Mouse (Mus musculus) forebrain, embryonic 13.5 days (tissue): ENCODE results near the gene Btbd1. TPM values are rescaled to one million over a fixed set of nuclear protein-coding genes. Genes with fewer than 3 reads are reported as not detected.
A peak's percentile ranks its signal among the peaks of the same experiment; 100 is the strongest.

Experiments
- ATAC-seq: fragments of 200-750 bp; cut with Nextera tagmentation; 2 replicates; pipeline ENCODE4 v1.8.0; 2017
- H3K27ac ChIP-seq: fragments of 300-500 bp; sonication (generic); 2 replicates; pipeline ENCODE4 v1.5.1; 2015; ENCODE audit warnings: inconsistent platforms, mild to moderate bottlenecking, moderate library complexity
- H3K27me3 ChIP-seq: fragments of 300-500 bp; sonication (generic); 2 replicates; pipeline ENCODE4 v1.6.1; 2015; ENCODE audit warnings: mild to moderate bottlenecking, inconsistent platforms
- H3K36me3 ChIP-seq: fragments of 300-500 bp; sonication (generic); 2 replicates; pipeline ENCODE4 v1.6.1; 2015; ENCODE audit warnings: mild to moderate bottlenecking, inconsistent platforms; ENCODE audit not compliant: poor library complexity, severe bottlenecking
- H3K4me1 ChIP-seq: fragments of 300-500 bp; sonication (generic); 2 replicates; pipeline ENCODE4 v1.6.1; 2015; ENCODE audit warnings: inconsistent platforms
- H3K4me2 ChIP-seq: fragments of 300-500 bp; sonication (generic); 2 replicates; pipeline ENCODE4 v1.6.1; 2015; ENCODE audit warnings: inconsistent platforms, mild to moderate bottlenecking, moderate library complexity
- H3K4me3 ChIP-seq: fragments of 300-500 bp; sonication (generic); 2 replicates; pipeline ENCODE4 v1.5.1; 2015; ENCODE audit warnings: mild to moderate bottlenecking, inconsistent platforms
- H3K9ac ChIP-seq: fragments of 300-500 bp; sonication (generic); 2 replicates; pipeline ENCODE4 v1.6.1; 2015; ENCODE audit warnings: mild to moderate bottlenecking, inconsistent platforms
- H3K9me3 ChIP-seq: fragments of 300-500 bp; sonication (generic); replicated peaks from 2 replicates; pipeline ENCODE4 v1.6.1; 2016; ENCODE audit warnings: inconsistent platforms
- WGBS: fragments of 180-500 bp; shearing (Covaris S2); methylation state at CpG from one replicate; pipeline ENCODE4 v1.1.7; 2015; 5-methylcytosine and 5-hydroxymethylcytosine counted together
- polyA plus RNA-seq: library from polyadenylated mRNA; unstranded; fragments of >200 nt; fragmentation: Nextera tagmentation; extraction: Ambion mirVana; gene quantifications from 2 replicates; pipeline ENCODE4 v1.2.1, GENCODE M21; 2015

Gene Btbd1
- polyA plus RNA-seq = 86.0 and 86.9 TPM in 2 replicates

DNA sequence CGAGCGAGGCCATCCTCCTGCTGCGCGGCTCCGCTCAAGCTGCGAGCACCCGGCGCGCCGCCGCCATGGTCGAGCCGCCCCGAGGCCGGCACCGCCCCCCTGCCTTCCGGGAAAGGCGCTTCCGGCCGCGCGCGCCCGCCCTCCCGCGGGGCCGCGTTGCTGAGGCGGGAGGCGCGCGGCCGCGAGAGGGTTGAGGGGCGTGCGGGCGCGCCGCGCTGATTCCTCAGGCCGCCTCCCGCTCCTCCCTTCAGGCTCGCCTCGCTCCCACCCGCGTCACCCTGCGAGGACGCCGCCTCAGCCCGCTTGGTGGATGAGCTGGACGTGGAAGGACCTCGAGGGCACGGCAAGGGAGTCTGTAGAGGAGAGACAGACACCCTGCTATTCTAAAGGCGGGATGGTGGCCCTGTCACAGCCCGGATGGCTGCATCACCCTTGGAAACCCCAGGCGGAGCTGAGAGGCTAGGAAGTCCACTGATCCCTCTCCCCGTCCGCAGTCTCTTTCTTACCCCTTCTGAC, at the start of gene Btbd1:
Gene Btbd1 (minus strand): TSS at position 53 of the 516 bp plus-strand sequence.
- Histone ChIP-seq H3K4me1 (peaks cover 40% of the 10 kb centered on the region), H3K9me3 (no peaks in the 10 kb centered on the region), H3K4me2 (peak within 1 kb of the TSS; percentile 68), H3K27me3 (no peaks in the 10 kb centered on the region), H3K9ac (peak within 1 kb of the TSS; percentile 91), H3K27ac (peak within 1 kb of the TSS; percentile 96), H3K4me3 (peak within 1 kb of the TSS; percentile 74), H3K36me3 (no peaks in the 10 kb centered on the region)
- peak; percentile 93 for ATAC-seq
- WGBS = under 1% methylated on average over 45 of the region's 58 CpGs

DNA sequence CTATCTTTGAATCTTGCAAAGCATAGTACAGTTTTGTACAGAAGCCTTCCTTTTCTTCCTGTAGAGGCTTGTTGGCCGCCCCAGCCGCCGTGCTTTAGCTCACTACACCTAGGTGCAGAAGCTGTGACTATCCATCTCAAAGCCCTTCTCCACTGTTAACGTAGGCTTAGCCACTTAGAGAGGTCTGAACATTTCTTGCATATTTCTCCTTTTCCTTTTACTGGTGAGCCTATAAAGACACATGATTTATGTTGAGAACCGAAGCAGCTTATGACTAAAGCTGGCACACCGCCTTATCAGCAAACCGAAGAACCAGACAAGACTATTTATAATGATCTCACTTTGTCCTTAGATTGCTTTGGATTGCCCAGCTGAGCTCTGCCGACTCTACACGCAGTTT, 46.1 kb upstream of the Btbd1 start:
- Histone ChIP-seq H3K9ac (no peak overlapping the region), H3K27me3 (no peaks in the 10 kb centered on the region), H3K27ac (no peak overlapping the region), H3K36me3 (0 out of 2 replicates have a peak, but pooled peaks cover 5% of the 10 kb centered on the region), H3K4me3 (no peak overlapping the region), H3K9me3 (no peaks in the 10 kb centered on the region), H3K4me2 (no peak overlapping the region), H3K4me1 (0 out of 2 replicates have a peak, but pooled peaks cover 5% of the 10 kb centered on the region)
- 93% methylated on average over 9 of the region's 9 CpGs for WGBS
- no peak for ATAC-seq

- Histone ChIP-seq H3K9me3 (no peaks in the 10 kb centered on the region), H3K4me1 (0 out of 2 replicates have a peak, but pooled peaks cover 5% of the 10 kb centered on the region), H3K36me3 (0 out of 2 replicates have a peak, but pooled peaks cover 5% of the 10 kb centered on the region), H3K4me2 (no peak overlapping the region), H3K4me3 (no peak overlapping the region), H3K9ac (no peak overlapping the region), H3K27me3 (no peaks in the 10 kb centered on the region), H3K27ac (no peak overlapping the region)
- WGBS = 70% methylated on average over 6 of the region's 6 CpGs
- no peak for ATAC-seq
Measured at GRCm38 (mm10) chr7:81874636-81875035, 45.4 kb upstream of the Btbd1 start.

GRCm38 (mm10) chr7:81873807-81874206, 44.6 kb upstream of the Btbd1 start:
- 0 out of 2 replicates have a peak, but pooled peaks cover 10% of the 10 kb centered on the region for H3K4me1 ChIP-seq
- no peak for ATAC-seq
- WGBS = 79% methylated on average over 1 of the region's 1 CpGs
- H3K4me2 ChIP-seq = no peak overlapping the region
- H3K9ac ChIP-seq = no peak overlapping the region
- H3K27ac ChIP-seq = no peak overlapping the region
- H3K36me3 ChIP-seq = 0 out of 2 replicates have a peak, but pooled peaks cover 5% of the 10 kb centered on the region
- H3K27me3 ChIP-seq = no peaks in the 10 kb centered on the region
- H3K4me3 ChIP-seq = no peak overlapping the region
- H3K9me3 ChIP-seq = no peaks in the 10 kb centered on the region

GRCm38 (mm10) chr7:81872493-81873013, 43.3 kb upstream of the Btbd1 start:
- no peak overlapping the region for H3K27ac ChIP-seq
- H3K9me3 ChIP-seq = no peaks in the 10 kb centered on the region
- no peak for ATAC-seq
- no peak overlapping the region for H3K9ac ChIP-seq
- H3K27me3 ChIP-seq = no peaks in the 10 kb centered on the region
- H3K4me3 ChIP-seq = no peak overlapping the region
- 89% methylated on average over 13 of the region's 13 CpGs for WGBS
- H3K4me1 ChIP-seq = peaks cover 19% of the 10 kb centered on the region
- H3K4me2 ChIP-seq = no peak overlapping the region
- no peaks in the 10 kb centered on the region for H3K36me3 ChIP-seq

DNA sequence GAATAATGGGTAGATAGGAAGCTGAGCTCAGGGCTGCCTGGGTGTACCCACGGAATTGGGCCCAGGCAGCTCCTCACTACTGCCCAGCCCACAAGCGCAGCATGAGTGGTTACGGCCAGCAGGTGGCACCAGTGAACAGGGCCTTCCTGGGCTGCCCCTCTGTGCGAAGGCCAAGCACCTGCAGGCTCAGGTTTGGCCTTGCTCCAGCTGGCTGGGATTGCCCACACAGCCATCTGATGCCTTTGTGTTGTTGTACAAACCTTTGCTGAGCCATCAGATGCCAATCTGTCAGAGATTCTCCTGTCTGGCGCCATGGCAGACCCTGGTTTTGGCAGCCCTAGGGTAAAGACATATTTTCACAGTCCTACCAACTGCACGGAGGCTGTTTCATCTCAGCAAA, 38.9 kb upstream of the Btbd1 start:
- 16% methylated on average over 6 of the region's 6 CpGs for WGBS
- ATAC-seq = peak; percentile 89
- peak overlapping the region; percentile 35; the same call in 1 of the 2 replicates for H3K27ac ChIP-seq
- H3K27me3 ChIP-seq = no peaks in the 10 kb centered on the region
- H3K4me1 ChIP-seq = peaks cover 14% of the 10 kb centered on the region
- no peaks in the 10 kb centered on the region for H3K9me3 ChIP-seq
- H3K4me3 ChIP-seq = no peak overlapping the region
- H3K4me2 ChIP-seq = no peak overlapping the region
- H3K36me3 ChIP-seq = no peaks in the 10 kb centered on the region; the same call in 1 of the 2 replicates
- H3K9ac ChIP-seq = no peak overlapping the region

DNA sequence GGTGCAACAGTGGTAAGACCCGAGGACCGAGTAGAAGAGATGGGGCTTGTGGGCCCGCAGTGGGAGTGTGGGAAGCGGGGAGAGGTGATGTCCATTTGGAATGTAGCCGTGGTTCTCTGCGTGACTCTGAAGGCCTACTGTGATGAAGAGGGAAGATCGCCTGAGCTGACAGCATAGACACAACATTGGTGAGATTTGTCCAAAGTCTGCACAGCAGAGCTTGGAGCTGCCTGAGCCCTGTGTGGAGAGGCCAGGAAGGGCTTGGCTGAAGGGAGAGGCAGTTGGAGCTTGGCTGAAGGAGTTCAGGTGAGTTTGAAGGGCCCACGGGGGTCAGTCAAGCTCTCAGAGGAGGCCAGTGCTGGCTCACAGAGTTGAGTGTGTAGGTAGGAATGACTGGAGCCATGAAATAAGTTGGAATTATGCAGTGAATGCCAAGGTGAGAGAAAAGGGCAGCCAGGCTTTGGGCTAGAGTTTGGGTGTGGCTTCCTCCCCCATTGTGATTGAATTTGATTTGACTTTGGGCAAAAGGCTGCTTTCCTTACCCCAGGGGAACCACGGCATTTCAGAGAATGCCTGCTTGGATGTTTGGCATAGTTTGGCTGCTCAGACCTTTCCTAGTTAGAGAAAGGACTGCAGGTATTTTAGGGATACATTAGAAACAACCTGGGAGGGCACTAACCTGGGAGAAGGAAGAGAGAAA, 38.1 kb upstream of the Btbd1 start:
- no peak for ATAC-seq
- Histone ChIP-seq H3K27ac (no peak overlapping the region), H3K4me1 (peaks cover 14% of the 10 kb centered on the region), H3K27me3 (no peaks in the 10 kb centered on the region), H3K4me3 (no peak overlapping the region), H3K36me3 (no peaks in the 10 kb centered on the region; the same call in 1 of the 2 replicates), H3K9me3 (no peaks in the 10 kb centered on the region), H3K9ac (no peak overlapping the region), H3K4me2 (no peak overlapping the region)
- WGBS = 92% methylated on average over 9 of the region's 9 CpGs

- Histone ChIP-seq H3K36me3 (no peaks in the 10 kb centered on the region; the same call in 1 of the 2 replicates), H3K9me3 (no peaks in the 10 kb centered on the region), H3K4me3 (no peak overlapping the region), H3K9ac (no peak overlapping the region), H3K27ac (no peak overlapping the region), H3K4me1 (peaks cover 14% of the 10 kb centered on the region), H3K27me3 (no peaks in the 10 kb centered on the region), H3K4me2 (no peak overlapping the region)
- 95% methylated on average over 6 of the region's 6 CpGs for WGBS
- ATAC-seq = no peak
Measured at GRCm38 (mm10) chr7:81865937-81866336, 36.7 kb upstream of the Btbd1 start.

DNA sequence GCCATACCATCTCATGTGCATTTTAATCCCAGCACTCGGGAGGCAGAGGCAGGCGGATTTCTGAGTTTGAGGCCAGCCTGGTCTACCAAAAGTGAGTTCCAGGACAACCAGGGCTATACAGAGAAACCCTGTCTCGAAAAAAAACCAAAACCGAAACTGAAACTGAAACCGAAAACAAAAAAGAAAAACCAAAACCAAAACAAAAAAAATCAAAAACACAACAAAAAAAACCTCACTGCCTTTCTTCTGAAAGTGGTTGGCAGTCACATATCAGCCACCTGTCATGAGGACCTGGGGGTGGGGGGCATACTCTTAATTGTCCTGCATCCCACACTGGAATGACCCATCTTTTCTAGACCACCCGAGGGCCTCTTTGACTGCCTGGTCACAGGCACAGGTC, 35.3 kb upstream of the Btbd1 start:
- Histone ChIP-seq H3K4me2 (no peak overlapping the region), H3K9ac (no peak overlapping the region), H3K4me3 (no peak overlapping the region), H3K9me3 (no peaks in the 10 kb centered on the region), H3K27me3 (peaks cover 7% of the 10 kb centered on the region; the same call in 1 of the 2 replicates), H3K36me3 (no peaks in the 10 kb centered on the region; the same call in 1 of the 2 replicates), H3K4me1 (peaks cover 23% of the 10 kb centered on the region), H3K27ac (no peak overlapping the region)
- 93% methylated on average over 6 of the region's 6 CpGs for WGBS
- ATAC-seq = no peak

DNA sequence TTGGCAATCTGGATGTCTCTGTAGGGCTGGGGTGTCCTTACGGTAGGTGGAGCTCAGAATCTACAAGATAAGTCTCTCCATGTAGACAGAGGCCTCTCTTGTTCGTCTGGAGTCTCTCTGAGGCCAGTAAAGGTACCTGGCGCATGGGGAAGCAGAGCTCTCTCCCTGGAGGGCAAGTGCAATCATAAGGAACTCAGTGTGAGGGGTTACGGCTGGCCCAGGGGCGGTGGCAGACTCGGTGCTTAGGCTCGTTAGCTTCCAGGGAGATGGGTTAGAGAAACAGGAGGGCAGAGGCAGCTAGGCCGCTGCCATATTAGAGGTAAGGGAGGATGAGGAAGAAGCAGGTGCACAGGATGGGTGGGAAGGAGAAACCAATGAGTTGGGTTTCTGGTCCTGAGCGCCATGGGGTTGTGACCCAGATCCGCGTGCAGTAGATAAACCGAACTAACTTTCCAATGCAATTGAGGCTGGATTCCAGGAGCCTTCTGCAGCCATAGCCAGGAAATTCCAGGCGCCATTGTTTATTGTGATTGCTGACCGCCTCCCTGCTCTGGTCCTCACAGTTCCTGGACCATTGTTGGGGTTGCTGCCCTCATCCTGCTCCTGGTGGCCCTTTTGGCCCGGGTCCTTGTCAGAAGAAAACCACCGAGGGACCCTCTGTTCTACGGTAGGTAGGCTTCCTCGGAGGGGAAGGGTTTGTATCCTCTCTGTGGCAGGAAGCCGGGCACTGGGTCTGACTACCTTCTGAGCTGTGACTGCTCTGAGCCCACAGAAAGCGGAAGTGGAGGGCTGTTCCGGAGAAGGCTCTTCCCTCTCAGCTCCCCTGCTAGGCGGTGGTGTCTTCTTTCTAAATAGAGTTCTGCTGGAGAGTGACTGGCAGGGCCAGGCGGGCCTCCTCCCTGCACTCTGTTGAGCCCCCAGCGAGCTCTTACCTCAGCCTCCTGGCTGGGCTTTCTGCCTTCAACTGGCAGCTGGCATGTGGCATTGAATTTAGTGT, 33.7 kb upstream of the Btbd1 start:
- H3K9me3 ChIP-seq = no peaks in the 10 kb centered on the region
- H3K4me2 ChIP-seq = no peak overlapping the region
- 75% methylated on average over 24 of the region's 24 CpGs for WGBS
- H3K9ac ChIP-seq = no peak overlapping the region
- peaks cover 19% of the 10 kb centered on the region for H3K4me1 ChIP-seq
- H3K36me3 ChIP-seq = no peaks in the 10 kb centered on the region; the same call in 1 of the 2 replicates
- no peak overlapping the region for H3K4me3 ChIP-seq
- peaks cover 20% of the 10 kb centered on the region for H3K27me3 ChIP-seq
- no peak for ATAC-seq
- no peak overlapping the region for H3K27ac ChIP-seq

GRCm38 (mm10) chr7:81861921-81862320, 32.7 kb upstream of the Btbd1 start:
- no peak overlapping the region for H3K4me3 ChIP-seq
- ATAC-seq = no peak
- no peaks in the 10 kb centered on the region; the same call in 1 of the 2 replicates for H3K36me3 ChIP-seq
- no peaks in the 10 kb centered on the region for H3K9me3 ChIP-seq
- no peak overlapping the region for H3K27ac ChIP-seq
- H3K4me1 ChIP-seq = peaks cover 20% of the 10 kb centered on the region
- H3K27me3 ChIP-seq = peaks cover 30% of the 10 kb centered on the region
- H3K4me2 ChIP-seq = no peak overlapping the region
- WGBS = 85% methylated on average over 4 of the region's 4 CpGs
- H3K9ac ChIP-seq = no peak overlapping the region
